Mouse (Mus musculus) left cerebral cortex, postnatal 36 days (tissue): ENCODE data around the gene Dnah11. TPM values are rescaled to one million over a fixed set of nuclear protein-coding genes. Genes with fewer than 3 reads are reported as not detected.
A peak's percentile ranks its signal among the peaks of the same experiment; 100 is the strongest.

Experiments used
- DNase-seq, 2 experiments: peaks; one replicate each; pipeline ENCODE4 v3.0.0; 2021 to 2022; ENCODE audit warnings: low spot score in 2 of 2, mixed read lengths in 1 of 2
- intact Hi-C: fragments of 180-260 bp; cut with DNase I; formaldehyde crosslinking; loops from one replicate; pipeline ENCODE4 v1.15.1; 2025
- total RNA-seq, 2 experiments: library from RNA; stranded (reverse); gene quantifications; 2 replicates each; pipeline ENCODE4 v1.2.3; 2021

Dnah11 gene
- total RNA-seq = under 1 TPM; 0.57 to 0.75 TPM

DNA sequence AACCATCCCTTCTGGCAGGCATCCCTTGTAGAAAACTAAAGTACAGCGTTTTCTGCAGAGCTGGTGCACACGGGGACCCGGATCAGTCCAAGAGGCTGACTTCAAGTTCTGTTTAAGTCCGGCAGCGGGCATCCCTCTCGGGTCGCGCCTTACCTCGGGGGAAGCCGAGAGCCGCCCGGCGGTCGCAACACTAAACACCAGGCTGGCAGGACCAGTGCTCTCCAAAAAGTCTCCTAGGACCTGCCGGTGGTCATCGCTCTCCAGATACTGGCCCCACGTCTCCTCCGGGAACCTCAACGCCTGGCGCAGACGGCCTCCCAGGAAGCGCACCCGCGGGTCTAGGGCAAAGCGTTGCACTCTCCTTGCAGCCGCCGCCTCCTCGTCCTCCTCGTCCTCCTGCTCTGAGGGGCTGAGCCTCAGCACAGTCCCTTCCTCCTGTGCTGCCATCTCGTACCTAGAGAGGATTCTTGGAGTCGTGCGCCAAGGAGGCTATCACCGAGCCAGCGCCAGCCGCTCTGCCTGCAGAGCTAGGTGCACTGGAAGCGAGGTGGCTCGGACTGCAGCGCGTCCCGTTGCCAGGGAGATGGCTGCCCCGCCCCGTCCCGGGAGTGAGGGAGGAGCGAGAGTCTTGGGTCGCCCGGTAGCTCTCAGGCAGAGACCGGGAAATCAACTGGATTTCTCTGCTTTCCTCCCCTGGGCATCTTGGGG lies at the start of gene Dnah11:
TSS of gene Dnah11 (minus strand) at position 658 of the 708 bp plus-strand sequence.
- DNase-seq = peak; percentile 25 to 30
- intact Hi-C loops = no loop called here

DNA sequence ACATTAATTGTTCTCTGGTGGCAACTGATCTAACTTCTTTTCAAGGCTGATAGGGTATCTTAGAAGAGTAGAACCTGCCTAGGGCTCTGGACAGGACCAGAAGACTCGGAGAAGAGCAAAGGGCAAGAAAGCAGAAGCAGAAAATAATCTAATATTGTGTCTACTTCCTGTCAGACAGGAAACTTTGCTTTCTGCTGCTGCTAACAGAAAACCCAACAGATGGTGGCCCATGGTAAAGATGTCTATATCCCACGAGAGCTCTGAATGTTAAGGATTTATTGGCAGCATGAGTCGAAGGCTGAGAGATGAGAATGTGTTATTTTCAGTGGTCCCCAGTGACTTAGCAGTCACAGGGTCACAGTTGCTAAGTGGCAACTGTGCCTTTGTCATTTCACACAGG lies 22.3 kb upstream of the Dnah11 start:
- intact Hi-C loops = no loop called here
- no peak for DNase-seq

DNA sequence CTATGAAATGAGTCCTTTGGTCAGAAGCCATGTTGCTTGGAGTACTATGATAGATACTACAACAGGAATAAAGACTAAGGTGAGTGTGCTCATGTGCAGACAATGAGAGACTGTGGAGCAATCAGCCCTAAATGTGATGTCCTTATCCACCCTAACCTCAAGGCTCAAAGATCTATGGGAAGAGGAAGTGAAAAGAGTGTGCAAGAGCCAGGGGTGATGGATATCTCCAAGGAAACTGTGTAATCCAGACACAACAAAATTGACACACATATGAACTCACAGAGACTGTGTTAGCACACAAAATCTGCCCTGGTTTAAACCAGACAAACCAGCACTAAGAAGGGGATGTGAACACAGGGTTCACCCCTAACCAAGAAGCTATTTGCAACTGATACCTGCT lies 21.2 kb upstream of the Dnah11 start:
- intact Hi-C loops = no loop called here
- DNase-seq = no peak

DNA sequence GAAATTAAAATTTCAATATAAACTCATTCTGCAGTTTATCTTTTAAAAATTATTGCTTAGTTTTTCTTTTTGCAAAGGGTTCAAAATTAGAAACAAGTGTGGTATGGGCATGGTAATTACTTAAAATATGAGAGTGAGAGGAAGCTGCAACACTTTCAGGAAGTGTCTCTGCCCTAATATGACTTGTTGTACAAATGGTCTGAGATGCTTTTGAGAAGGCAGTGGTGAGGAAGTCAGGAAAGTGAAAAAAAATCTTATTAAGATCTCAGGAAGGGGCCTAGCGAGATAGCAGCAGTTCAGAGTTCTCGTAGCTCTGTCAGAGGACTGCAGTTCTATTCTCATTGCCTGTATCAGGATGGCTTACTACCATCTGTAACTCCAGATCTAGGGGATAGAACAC lies 13.3 kb upstream of the Dnah11 start:
- no peak for DNase-seq
- intact Hi-C loops = no loop called here

DNA sequence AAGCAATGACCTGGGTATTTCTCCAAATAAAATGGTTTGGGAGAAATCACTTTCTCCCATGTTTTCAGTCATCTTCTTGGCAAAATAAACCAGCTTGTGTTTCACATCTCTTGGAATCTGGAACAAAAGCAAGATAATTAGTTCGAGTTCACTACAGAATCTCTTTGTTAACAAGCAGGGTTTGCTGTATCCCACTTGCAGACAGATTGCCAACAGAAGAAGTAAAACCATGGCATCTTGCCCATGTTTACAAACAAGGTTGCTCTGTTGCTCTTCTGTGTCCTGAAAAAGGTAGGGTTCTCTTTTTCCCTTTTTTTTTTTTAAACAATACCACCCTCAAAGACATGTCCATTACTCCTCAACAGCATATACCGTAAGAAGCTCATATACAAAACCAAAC lies 2.3 kb downstream of the Dnah11 start:
- intact Hi-C loops = no loop called here

DNA sequence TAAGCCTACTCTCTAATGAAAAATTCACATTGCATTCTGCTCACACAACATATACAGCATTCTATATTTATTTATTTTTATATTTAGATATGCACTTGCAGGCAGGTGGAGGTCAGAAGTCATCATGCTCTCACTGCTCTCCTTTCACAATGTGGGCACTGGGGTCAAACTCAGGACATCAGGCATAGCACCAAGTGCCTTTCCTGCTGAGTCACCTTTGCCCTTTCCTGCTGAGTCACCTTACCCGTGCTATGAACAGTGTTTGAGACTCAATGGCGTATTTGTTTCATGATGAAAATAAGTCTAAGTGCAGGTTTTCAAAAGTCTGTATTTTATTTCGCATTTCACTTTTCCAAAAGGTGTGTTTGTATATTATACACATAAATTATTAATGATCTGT lies 9.3 kb downstream of the Dnah11 start:
- no peak for DNase-seq
- intact Hi-C loops = no loop called here

More for the DNA sequence above, 2.3 kb downstream of the Dnah11 start:
- no peak for DNase-seq

DNA sequence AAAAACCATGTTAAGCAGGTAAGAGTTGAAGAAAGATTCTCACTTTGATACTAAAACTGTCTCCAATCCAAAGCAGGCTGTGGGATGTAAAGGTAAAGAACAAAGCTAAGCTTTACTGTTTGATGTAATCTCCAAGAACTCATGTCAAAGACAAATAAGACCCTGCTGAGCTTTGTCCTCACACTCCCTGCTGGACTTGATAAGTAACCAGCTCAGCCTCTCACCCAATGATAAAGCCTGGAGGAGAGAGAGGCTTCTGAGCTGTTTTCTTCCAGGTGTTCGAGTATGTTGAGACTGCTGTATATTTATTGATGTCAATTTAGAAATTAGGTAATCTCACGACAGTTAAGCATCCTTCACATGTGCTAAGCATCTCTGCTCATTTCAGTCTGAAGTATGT lies 11.2 kb downstream of the Dnah11 start:
- no peak for DNase-seq
- intact Hi-C loops = no loop called here

DNA sequence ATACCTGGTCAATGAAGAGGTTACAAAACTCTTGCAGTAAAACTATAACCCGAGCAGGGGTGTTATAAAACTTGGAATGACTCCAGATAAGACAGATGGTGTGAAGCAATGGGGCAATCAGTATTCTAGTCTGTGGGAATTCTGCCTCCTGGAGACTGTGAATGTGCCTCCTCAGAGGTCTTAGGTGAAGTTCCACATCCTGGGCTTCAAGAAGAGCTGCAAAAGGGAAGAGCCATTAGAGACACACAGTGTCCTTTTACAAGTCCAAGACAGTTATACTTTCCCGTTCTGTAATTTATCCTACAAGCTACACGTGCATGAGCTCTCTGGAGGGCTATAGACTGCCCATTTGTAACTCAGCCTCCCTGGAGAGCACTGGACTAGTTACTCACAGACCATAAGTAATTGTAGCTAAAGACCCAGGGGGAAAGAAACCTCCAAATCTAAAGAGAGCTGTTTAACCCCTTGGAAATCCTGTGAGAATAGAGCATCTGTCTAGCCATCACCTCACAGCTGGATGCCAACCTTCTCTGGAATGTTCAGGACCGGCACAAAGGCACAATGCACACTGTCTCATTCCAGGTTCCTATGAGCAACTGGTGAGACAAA lies 11.9 kb downstream of the Dnah11 start:
- no peak for DNase-seq
- intact Hi-C loops = no loop called here

DNA sequence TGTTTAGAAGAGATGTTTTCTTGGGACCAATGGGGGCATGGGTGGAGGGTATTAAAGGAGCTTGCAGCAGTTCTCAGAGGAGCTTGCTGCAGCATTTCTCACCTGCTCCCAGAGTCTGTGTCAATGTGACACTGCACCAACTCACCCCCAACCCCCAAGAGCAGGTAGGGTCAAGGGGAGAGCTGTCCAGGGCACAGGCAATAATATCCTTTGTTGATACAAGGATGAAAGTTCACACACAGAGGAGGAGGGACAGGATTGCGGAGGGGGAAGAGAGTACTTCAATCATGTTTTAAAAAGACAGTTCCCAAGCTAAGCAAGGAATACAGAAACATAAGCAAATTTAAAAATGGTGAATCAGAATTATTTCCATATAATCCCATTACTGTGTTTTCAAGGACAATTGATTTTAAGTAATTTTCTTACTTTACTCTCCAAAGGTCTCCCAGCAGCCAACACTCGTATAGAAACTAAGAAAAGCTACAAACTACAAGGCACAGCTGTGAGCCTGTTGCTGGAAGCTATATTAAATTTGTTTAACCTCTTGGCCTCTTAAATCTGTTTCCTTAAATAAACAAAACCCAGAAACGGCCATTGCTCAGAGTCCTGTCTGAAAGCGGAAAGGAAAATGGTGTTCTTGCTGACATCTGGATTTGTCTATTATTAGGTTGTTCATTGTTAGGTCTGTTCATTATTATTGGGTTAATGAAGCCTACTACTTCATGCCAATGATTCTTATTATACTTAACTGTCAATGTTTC lies 12.5 kb downstream of the Dnah11 start:
- intact Hi-C loops = no loop called here

DNA sequence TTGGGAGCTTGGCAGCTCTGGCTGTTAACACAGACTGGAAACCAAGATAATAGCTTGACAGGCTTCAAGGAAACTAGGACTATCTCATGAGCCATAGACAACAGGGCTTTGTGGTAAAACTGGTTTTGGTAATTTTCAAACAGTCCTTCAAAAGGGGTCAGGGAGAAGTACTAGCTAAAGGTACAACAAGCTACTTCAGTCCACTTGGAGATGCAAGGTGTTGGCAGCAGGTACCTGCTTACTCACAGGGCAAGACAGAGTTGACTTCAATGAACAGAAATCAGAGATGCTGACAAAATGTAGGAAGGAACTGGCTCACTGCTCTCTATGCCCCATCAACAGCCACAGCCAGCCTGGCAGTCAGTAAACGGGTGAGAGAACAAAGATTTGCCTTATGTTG lies 14.1 kb downstream of the Dnah11 start:
- no peak for DNase-seq
- intact Hi-C loops = no loop called here

More for the DNA sequence above, 12.5 kb downstream of the Dnah11 start:
- DNase-seq = no peak

DNA sequence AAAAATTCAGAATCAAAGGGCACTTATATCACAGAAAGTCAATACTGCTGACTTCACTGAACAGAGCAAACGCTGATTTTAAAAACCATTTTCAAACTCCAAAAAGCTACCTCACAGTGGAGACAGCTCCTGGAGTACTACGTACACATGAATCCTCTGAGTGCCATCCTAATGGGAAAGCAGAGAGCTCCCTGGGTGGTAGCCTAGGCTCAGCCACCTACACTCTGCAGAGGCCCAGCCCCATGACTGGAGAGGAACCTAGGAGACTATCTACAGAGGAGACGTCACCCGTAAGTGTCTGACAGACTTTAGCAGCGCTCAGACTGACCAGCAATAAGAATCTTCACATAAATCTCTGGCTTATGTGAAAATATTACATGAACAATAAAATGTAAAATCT lies 21.1 kb downstream of the Dnah11 start:
- intact Hi-C loops = no loop called here
- no peak for DNase-seq

DNA sequence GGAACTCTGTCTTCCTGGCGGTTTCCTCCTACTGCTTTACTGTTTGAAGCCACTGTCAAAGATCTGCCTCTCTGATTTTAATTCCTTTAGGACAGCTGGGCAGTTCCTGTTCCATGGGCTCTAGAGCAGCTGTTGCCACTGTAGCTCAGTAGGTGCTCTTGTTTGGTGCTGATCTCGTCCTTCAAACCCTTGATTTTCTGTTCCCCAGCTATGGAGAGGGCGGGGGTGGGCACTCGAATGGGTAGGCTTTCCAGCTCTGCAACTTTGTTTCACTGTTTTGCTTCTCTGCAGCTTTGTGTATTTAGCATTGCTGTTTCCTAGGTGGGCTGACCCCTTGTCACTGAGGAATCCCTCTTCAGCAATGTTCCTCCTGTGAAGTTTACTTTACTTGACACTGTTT lies 34.1 kb downstream of the Dnah11 start:
- no peak for DNase-seq
- intact Hi-C loops = no loop called here

DNA sequence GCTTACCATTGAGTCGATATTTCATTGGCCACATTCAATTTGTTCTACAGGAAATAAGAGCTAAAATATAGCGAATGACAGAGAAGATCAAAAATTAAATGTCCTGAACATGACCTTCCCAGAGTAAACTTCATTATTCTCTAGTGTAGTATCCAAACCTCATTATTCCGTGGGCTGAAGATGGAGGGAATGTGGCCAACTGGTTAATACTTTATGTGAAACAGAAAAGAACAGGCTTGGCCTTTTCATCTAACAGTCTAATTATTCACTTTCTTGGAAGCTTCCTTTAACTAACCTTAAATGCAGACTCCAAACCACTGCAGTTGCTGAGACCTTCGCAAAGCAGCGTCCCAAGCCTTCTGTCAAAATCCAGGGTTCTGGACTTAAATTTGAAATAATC lies 41.9 kb downstream of the Dnah11 start:
- intact Hi-C loops = no loop called here

DNA sequence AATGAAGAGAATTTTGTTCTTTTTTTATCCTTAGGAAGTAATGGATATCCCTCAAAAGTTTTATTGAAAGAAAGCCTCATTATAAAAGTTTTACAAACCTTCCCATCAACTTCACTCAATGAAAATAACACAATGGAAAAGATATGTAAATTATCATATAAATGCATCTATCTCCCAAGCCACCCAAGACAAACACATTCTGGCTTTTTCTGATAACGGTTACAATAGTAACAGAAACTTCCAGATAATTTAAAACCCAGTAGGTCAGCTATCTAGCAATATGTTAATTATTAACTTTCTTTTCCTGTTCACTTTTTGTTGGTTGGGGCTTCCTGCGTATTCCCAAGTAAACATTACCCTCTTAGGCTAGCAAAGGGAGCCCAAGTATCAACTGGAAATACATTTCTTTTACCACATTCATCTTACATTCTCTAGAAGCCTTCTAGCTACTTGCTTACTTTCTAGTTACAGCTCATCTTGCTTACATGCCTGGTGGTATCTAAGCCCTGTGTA lies 51.3 kb downstream of the Dnah11 start:
- intact Hi-C loops = no loop called here
- DNase-seq = no peak

More for the DNA sequence above, 41.9 kb downstream of the Dnah11 start:
- DNase-seq = no peak

DNA sequence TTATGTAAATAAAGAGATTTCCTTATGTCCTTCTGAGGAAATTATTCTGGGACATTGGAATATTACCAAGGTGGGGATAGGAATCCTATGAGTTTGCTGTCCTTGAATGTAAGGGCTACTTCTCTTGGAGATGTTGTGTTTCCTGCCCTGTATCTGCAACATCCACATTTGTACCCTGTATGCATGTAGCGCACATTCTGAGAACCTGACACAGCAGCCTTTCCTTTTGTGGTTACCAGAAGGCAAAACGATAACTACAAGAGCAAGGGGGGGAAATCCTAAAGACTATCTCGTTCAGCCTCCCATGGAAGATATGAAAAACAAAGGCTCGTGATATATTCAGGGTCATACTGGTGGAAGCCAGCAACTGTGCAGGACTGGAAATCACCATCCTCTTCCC lies 70.7 kb downstream of the Dnah11 start:
- DNase-seq = no peak
- intact Hi-C loops = no loop called here

DNA sequence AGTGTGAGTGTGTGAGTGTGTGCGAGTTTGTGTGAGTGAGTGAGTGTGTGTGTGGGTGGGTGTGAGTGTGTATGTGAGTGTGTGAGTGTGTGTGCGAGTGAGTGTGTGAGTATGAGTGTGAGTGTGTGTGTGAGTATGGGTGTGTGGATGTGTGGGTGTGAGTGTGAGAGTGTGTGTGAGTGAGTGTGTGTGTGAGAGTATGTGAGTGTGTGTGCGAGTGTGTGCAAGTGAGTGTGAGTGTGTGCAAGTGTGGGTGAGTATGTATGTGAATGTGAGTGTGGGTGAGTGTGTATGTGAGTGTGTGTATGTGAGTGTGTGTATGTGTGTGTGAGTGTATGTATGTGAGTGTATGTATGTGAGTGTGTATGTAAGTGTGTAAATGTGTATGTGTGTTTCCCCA lies 79.2 kb downstream of the Dnah11 start:
- DNase-seq = no peak
- intact Hi-C loops = no loop called here

DNA sequence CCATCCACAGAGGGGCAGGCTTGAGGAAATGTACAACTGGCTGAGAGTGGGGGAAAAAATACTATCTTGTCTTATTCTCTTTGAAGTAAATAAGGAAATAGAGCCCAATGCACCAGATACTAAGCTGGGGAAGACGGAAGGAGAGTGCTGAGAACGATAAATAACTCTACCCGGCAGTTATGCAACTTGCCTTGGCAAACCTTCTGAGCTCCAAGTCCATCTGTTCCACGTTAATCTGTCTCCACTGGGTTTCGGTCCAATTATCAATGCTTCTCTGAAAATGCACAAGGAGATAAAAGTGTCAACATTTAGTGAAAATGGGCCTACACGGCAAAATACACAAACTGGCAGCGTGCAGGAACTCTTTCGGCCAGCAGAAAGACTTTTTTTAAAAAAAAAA lies 86.2 kb downstream of the Dnah11 start:
- DNase-seq = peak in 1 of 2 experiments; percentile 16

DNA sequence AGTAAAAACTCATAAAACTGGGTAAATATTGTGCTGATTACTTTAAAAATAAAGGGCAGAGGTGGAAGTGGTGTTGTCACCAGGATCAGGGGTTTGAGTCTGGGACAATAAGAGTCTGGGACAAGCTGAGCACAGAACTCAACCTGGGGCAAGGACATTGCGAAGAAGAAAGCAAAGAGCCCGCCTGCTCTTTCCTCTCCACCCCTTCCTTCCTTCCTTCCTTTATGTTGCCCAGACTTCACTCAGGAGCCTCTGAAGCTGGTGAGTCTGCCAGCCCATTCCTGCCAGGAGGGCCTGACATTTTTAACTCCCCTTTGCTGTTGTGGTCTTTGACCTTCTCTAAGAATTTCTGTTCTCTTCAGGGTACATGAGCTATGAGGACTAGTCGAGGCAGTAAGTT lies 86.9 kb downstream of the Dnah11 start:
- intact Hi-C loops = no loop called here
- no peak for DNase-seq

More for the DNA sequence above, 86.2 kb downstream of the Dnah11 start:
- intact Hi-C loops = no loop called here

DNA sequence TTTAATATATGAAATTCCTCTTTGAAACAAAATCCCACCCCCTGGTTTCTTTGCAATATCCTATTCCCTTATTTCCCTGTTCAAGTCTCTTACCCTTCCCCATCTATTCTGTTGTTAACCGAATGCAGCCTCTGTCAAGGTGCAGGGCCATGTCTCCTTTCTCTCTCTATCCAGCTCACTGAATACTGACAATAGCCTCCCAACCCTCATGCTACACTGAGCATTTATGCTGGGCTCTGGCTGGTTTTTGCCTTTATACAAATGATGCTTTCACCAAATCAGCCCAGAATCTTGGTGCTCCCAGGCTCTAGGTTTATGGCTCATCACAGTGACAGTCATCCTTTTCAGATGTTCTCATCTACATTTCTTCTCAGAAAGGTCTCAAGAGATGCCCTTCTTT lies 91.1 kb downstream of the Dnah11 start:
- DNase-seq = no peak
- intact Hi-C loops = no loop called here

DNA sequence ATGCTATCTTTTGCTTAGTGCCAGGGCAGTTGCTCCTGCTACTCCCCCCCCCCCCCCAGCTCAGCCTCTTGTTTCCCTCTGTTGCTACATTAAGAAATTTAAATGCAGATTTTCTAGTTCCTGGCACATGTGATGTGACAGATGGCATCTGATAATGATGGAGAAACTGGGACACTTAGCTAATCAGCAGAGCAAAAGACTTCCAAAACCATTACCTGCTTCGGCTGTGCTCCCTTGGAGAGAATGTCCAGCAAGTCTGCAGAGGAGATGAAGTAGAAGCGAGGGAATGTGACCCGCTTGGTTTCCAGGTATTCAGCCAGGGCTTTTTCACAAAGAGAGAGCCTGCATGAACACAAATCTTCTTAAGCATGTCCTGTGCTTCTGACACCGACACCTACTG lies 94.3 kb downstream of the Dnah11 start:
- intact Hi-C loops = no loop called here
- DNase-seq = no peak

DNA sequence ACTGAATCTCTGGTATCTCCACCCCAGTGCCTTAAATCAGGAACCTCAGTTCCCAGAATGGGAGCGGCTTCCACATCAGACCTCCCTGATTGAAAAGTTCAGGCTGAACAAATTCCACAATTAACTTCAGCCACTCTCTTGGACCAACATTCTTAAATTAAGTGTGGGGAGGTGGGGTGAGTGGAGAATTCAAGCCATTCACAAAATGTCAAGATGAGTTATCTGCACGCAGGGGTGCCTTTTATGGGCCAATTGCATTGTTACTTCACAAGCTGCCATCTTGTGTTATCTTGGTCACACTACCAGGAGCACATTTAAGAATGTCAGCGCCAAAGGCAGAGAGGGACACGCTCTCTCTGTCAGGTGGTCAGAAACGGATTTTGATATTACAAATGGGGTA lies 99.1 kb downstream of the Dnah11 start:
- intact Hi-C loops = no loop called here

More for the DNA sequence above, 99.1 kb downstream of the Dnah11 start:
- DNase-seq = no peak
